Mouse (Mus musculus): ENCODE measurements around the gene Tmem109.

DNA sequence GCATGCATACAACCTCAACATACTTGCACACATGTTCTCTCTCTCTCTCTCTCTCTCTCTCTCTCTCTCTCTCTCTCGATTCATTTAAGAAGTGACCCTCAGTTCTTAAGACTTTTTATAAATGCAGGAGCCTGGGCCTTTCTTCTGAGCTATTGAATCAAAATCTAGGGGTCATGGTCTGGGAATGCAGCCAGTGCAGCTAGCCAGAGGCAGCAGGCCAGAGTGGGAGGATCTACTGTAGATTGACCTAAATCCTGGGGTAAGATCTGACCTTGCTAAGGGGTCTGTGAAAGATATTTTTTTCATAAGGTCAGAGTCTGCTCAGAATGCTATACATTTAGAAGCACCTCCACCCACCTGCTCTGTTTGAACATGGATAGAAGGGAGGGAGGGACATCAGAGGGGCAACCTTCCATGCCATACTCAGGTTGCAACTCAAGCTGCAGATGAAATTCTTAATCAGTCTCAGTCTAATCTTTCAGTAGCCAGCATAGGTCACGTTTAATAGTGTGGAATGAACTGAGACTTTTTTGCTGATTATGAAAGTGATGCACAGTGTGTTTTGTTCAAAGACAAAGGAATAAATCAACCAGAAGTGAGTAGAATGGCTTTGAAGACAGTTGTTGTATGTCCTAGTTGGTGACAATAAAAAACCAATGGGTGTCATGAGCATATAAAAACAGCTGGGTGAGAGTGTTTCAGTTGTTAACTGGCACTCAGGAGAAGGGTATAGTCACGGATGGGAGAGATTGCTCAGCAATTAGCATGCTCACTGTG is 34.3 kb downstream of the Tmem109 start:
- TF ChIP-seq POLR2A (IDR thresholded peaks at IDR 0.05; ENCODE audit: control insufficient read depth, extremely low read depth, insufficient read depth, low read length, poor library complexity) (no peak), CTCF (IDR thresholded peaks at IDR 0.05; ENCODE audit: borderline replicate concordance, control insufficient read depth, extremely low read depth, insufficient read depth, low read length, poor library complexity) (no peak)
